Comparison of ENCODE assay signal across 9 mouse cellular contexts in the genomic region with DNA sequence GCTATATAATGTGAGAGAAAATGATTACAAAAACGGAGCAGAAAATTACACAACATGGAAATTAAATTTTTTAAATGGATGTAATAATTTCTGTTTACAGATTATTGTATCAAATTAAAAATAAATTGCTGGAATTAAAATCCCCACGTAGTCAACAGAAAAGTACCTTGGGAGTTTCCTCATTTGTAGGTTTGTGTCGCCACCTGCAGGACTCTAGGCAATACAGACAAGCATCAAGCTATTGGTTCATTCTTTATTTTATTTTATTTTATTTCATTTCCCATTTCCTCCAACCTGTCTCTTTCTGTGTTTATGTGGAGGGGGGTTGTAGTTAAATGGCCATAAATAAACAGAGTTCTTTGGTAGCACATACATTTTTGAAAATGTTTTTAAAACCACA.
DNase-seq lines count a peak whose midpoint lies in the region; ATAC-seq and TF ChIP-seq lines count a peak whose summit lies in the region.
"Had no signal": no experiment of that assay in that cellular context is flagged by ENCODE, and none has a peak within 500 bp of the region (broad histone marks: within the 10 kb centered on the region; RNA-seq: fewer than 3 reads in every experiment).

No protein-coding gene starts in this region.

- no peaks in the 10 kb centered on the region for H3K9me3 ChIP-seq in intestine, postnatal 0 days (ENCODE audit: control insufficient read depth)
- no peaks in the 10 kb centered on the region for H3K9me3 ChIP-seq in intestine, embryonic 15.5 days
- H3K9me3 ChIP-seq in ES-E14 (ENCODE audit: control insufficient read depth, insufficient read depth, low read depth, low read length): no peaks in the 10 kb centered on the region
- H3K9me3 ChIP-seq: embryonic facial prominence, embryonic 12.5 days; limb, embryonic 12.5 days had no signal

- in situ Hi-C loops in ES-E14 (cut with MboI; ENCODE audit: low sequenced_read_pairs in 2 of 2, unreplicated experiment in 2 of 2): no loop called here

- H3K27me3 ChIP-seq in intestine, postnatal 0 days (replicated peaks; ENCODE audit: control insufficient read depth, insufficient read depth, low read length): no peaks in the 10 kb centered on the region
- no peaks in the 10 kb centered on the region for H3K27me3 ChIP-seq in intestine, embryonic 15.5 days (replicated peaks)
- H3K27me3 ChIP-seq: embryonic facial prominence, embryonic 12.5 days had no signal

- peak; percentile 70 for TF ChIP-seq CTCF in intestine, postnatal 0 days (IDR thresholded peaks at IDR 0.05; ENCODE audit: low read depth)

- ATAC-seq in intestine, postnatal 0 days: no peak
- ATAC-seq in intestine, embryonic 15.5 days: no peak

- H3K9ac ChIP-seq in intestine, postnatal 0 days (ENCODE audit: low read depth, low read length): no peak overlapping the region
- no peak overlapping the region for H3K9ac ChIP-seq in intestine, embryonic 15.5 days
- H3K9ac ChIP-seq in ES-E14 (ENCODE audit: insufficient read depth, low read depth, low read length, poor library complexity, severe bottlenecking): no peak overlapping the region
- H3K9ac ChIP-seq: embryonic facial prominence, embryonic 12.5 days; limb, embryonic 12.5 days had no signal

- H3K27ac ChIP-seq in intestine, postnatal 0 days (ENCODE audit: low read depth, low read length): no peak overlapping the region
- no peak overlapping the region for H3K27ac ChIP-seq in intestine, embryonic 15.5 days
- no peak overlapping the region for H3K27ac ChIP-seq in ES-E14 (ENCODE audit: insufficient read depth, low read depth, low read length, poor library complexity, severe bottlenecking)
- H3K27ac ChIP-seq: embryonic facial prominence, embryonic 12.5 days; limb, embryonic 12.5 days had no signal

- H3K36me3 ChIP-seq in intestine, postnatal 0 days (ENCODE audit: control insufficient read depth, insufficient read depth): no peaks in the 10 kb centered on the region
- H3K36me3 ChIP-seq in intestine, embryonic 15.5 days: no peaks in the 10 kb centered on the region
- no peaks in the 10 kb centered on the region for H3K36me3 ChIP-seq in ES-E14 (ENCODE audit: control insufficient read depth, insufficient read depth, low read length, poor library complexity, severe bottlenecking)
- H3K36me3 ChIP-seq: embryonic facial prominence, embryonic 12.5 days; limb, embryonic 12.5 days had no signal

- no peaks in the 10 kb centered on the region for H3K4me1 ChIP-seq in intestine, postnatal 0 days (replicated peaks; ENCODE audit: control insufficient read depth, insufficient read depth, low read length)
- no peaks in the 10 kb centered on the region for H3K4me1 ChIP-seq in intestine, embryonic 15.5 days (replicated peaks)
- peaks cover 0 to 4% of the 10 kb centered on the region in 2 experiments; a peak in 1 of 4 replicates for H3K4me1 ChIP-seq in ES-E14 (ENCODE audit: control insufficient read depth in 2 of 2, insufficient read depth in 2 of 2, low read length in 2 of 2, poor library complexity in 1 of 2)

- no peak for DNase-seq in ES-E14 (ENCODE audit: low read depth, low spot score)
- DNase-seq in adrenal gland, postnatal 25 days: peak; percentile 41
- DNase-seq in layer of hippocampus, adult 18-20 months (ENCODE audit: low spot score in 2 of 2): peak; percentile 4 to 48
- DNase-seq in right cerebral cortex, adult 18-20 months: peak; percentile 15
- no peak for DNase-seq in thymus, postnatal 0 days (ENCODE audit: low spot score)

- WGBS in intestine, postnatal 0 days: 27% methylated on average over 3 of the region's 3 CpGs
- 22% methylated on average over 3 of the region's 3 CpGs for WGBS in intestine, embryonic 15.5 days

- H3K4me3 ChIP-seq in intestine, postnatal 0 days (ENCODE audit: low read depth, low read length): no peak overlapping the region
- H3K4me3 ChIP-seq in intestine, embryonic 15.5 days (replicated peaks): no peak overlapping the region
- no peak overlapping the region for H3K4me3 ChIP-seq in ES-E14 (ENCODE audit: insufficient read depth in 1 of 2, low read depth in 1 of 2, low read length in 2 of 2, poor library complexity in 1 of 2, severe bottlenecking in 1 of 2)
- H3K4me3 ChIP-seq: embryonic facial prominence, embryonic 12.5 days; limb, embryonic 12.5 days had no signal

- H3K4me2 ChIP-seq in intestine, postnatal 0 days (replicated peaks; ENCODE audit: low read depth): no peak overlapping the region
- H3K4me2 ChIP-seq in intestine, embryonic 15.5 days (replicated peaks): no peak overlapping the region
- H3K4me2 ChIP-seq: embryonic facial prominence, embryonic 12.5 days; limb, embryonic 12.5 days had no signal

TF ChIP-seq in ES-E14, 5 proteins besides CTCF, POLR2A, EP300 and RAD21:
- peak; percentile 74 for TF ChIP-seq ZC3H11A (IDR thresholded peaks at IDR 0.05; ENCODE audit: borderline replicate concordance, low read depth, low read length)
- TF ChIP-seq MAFK (IDR thresholded peaks at IDR 0.05; ENCODE audit: insufficient read depth, low read depth, low read length): no peak

Comparison
In these comparisons a context has a peak if more than half of its experiments do, and no peak if none do; other contexts are left out.
1. DNase-seq: peak in adrenal gland, postnatal 25 days (single experiment), layer of hippocampus, adult 18-20 months (2 of 2) and right cerebral cortex, adult 18-20 months (single experiment); none in ES-E14 (single experiment) and thymus, postnatal 0 days (single experiment).